Mouse (Mus musculus): ENCODE results near the gene Olfr51. TPM values are rescaled to one million over a fixed set of nuclear protein-coding genes. Genes with fewer than 3 reads are reported as not detected.
"Not testable (repeated sequence)": the region's sequence is repeated elsewhere in the genome, so short reads cannot be mapped to it uniquely, and the experiment has no call there.

Olfr51 gene
- not detected in 2 replicates for polyA plus RNA-seq (2015; fragmentation: Nextera tagmentation; extraction: Ambion mirVana)

DNA sequence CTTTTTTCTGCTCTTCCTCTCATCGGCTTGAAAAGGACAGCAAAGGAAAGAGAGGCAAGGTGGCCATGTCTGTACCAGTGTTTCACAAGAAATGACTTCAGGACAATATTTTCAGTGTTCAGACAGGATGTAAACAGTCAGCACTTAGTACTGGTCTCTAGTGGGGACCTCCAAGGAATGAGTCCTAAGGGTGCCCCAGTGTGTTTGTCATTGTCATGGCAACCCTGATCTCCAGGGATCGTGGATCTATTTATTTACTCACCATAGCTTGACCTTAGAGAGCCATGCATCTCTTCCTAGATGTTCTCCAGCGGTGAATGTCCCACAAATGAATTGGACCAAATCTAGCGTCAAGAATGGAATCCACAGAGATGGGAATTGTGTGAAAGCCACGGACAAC lies at the start of gene Olfr51:
Olfr51 (plus strand) TSS at position 301 of the 400 bp plus-strand sequence.
- 53% methylated on average over 5 of the region's 5 CpGs for WGBS (ENCODE audit: insufficient replicate concordance)
- Histone ChIP-seq H3K9ac (no peak within 1 kb of the TSS), H3K4me3 (replicated peaks) (no peak within 1 kb of the TSS), H3K27me3 (no peaks in the 10 kb centered on the region), H3K4me1 (replicated peaks) (no peaks in the 10 kb centered on the region), H3K27ac (replicated peaks) (no peak within 1 kb of the TSS), H3K9me3 (replicated peaks) (no peaks in the 10 kb centered on the region), H3K4me2 (no peak within 1 kb of the TSS), H3K36me3 (replicated peaks) (no peaks in the 10 kb centered on the region)
- no peak for ATAC-seq (ENCODE audit: insufficient read depth)

DNA sequence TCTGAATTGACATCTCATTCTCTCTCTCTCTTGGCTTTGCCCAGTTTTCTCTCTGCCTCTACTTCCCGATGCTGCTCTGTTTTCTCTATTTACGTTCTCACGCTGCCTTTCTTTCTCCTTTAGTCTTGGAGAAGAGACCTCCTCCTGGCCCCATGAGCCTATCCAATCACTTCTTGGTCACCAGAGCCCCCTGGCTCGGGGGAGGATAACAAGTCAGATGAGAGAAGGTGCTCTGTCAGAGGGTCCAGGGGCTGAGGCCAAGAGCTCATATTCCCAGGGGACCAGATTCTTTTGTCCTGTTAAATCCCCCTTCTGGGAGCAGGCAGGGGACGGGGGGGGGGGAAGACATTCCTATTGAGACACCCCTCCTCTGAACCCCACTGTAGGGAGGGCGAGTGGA lies 49.7 kb upstream of the Olfr51 start, which contains the start of gene Prop1:
Prop1 (minus strand) TSS at position 101 of the 400 bp plus-strand sequence.
- WGBS (ENCODE audit: insufficient replicate concordance): 58% methylated on average over 5 of the region's 6 CpGs
- no peak within 1 kb of the TSS for H3K9ac ChIP-seq
- no peak within 1 kb of the TSS for H3K4me3 ChIP-seq (replicated peaks)
- H3K9me3 ChIP-seq (replicated peaks): no peaks in the 10 kb centered on the region
- H3K4me2 ChIP-seq: no peak within 1 kb of the TSS
- no peak within 1 kb of the TSS for H3K27ac ChIP-seq (replicated peaks)
- no peaks in the 10 kb centered on the region for H3K4me1 ChIP-seq (replicated peaks)
- no peaks in the 10 kb centered on the region for H3K27me3 ChIP-seq
- ATAC-seq (ENCODE audit: insufficient read depth): no peak
- no peaks in the 10 kb centered on the region for H3K36me3 ChIP-seq (replicated peaks)

DNA sequence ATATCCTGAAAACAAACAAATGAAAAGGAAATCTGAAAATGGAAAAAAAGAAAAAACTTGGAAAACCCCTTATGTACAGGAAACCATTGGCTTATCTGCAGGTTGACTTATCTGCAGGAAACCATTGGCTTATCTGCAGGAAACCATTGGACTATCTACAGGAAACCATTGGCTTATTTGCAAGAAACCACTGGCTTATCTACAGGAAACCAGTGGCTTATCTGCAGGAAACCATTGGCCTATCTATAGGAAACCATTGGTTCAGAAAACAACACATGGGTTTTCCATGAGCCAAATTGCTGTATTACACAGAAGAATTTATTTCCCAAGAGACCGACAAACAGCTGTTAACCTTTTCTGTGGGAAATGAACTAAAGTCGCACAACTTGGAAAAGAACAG lies 38.5 kb upstream of the Olfr51 start:
- Histone ChIP-seq H3K4me1 (replicated peaks) (no peaks in the 10 kb centered on the region), H3K27ac (replicated peaks) (no peak overlapping the region), H3K4me2 (no peak overlapping the region), H3K36me3 (replicated peaks) (no peaks in the 10 kb centered on the region), H3K9ac (no peak overlapping the region), H3K9me3 (replicated peaks) (no peaks in the 10 kb centered on the region), H3K27me3 (no peaks in the 10 kb centered on the region), H3K4me3 (replicated peaks) (no peak overlapping the region)
- 20% methylated on average over 2 of the region's 2 CpGs for WGBS (ENCODE audit: insufficient replicate concordance)
- ATAC-seq (ENCODE audit: insufficient read depth): no peak

DNA sequence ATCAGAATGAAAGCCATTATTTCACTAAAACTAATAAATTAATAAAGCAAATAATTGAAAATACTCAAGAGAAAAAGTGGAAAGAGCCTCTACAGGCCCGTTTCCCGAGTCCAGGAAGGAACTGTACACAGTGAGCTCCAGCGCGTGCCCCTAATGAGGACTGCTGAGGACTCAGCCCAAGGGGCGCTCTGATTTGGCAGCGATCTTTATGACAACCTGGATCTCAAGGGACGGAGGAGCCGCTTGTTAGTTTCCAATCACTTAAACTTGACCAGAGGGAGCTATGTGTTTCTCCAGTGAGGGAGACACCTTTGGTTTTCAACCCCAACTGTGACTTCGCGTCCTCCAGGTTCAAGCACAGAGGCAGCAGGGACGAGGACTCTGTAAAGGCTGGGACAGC lies 37.2 kb upstream of the Olfr51 start, which contains the start of gene Olfr1378:
Olfr1378 (plus strand) TSS at position 301 of the 400 bp plus-strand sequence.
- WGBS (ENCODE audit: insufficient replicate concordance): 71% methylated on average over 11 of the region's 11 CpGs
- H3K9me3 ChIP-seq (replicated peaks): no peaks in the 10 kb centered on the region

DNA sequence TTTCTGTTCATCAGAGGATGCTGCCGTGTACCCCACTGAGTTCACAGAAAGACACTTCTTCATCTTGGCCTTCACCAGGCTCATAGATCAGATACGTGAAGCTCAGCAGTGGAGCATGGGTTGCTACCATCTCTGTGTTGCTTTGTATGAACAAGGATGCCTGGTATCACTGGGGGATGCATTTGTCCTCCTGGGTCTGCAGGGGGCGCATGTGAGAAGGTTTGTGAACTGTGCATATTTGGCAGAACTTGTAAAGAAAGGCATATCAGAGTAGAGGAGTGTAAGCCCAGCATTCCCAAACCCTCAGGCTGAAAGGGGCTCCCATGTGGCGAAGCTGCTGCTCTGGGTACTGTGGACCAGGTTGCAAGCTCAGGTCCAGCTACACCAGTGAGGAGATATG lies 26.2 kb upstream of the Olfr51 start:
- Histone ChIP-seq H3K4me2 (no peak overlapping the region), H3K4me3 (replicated peaks) (no peak overlapping the region), H3K36me3 (replicated peaks) (no peaks in the 10 kb centered on the region), H3K9ac (no peak overlapping the region), H3K9me3 (replicated peaks) (no peaks in the 10 kb centered on the region), H3K27me3 (no peaks in the 10 kb centered on the region), H3K4me1 (replicated peaks) (no peaks in the 10 kb centered on the region), H3K27ac (replicated peaks) (no peak overlapping the region)
- WGBS (ENCODE audit: insufficient replicate concordance): 64% methylated on average over 4 of the region's 4 CpGs
- ATAC-seq (ENCODE audit: insufficient read depth): no peak

More for the DNA sequence above, 37.2 kb upstream of the Olfr51 start, which contains the start of gene Olfr1378:
- Histone ChIP-seq H3K36me3 (replicated peaks) (no peaks in the 10 kb centered on the region), H3K9ac (no peak within 1 kb of the TSS), H3K4me1 (replicated peaks) (no peaks in the 10 kb centered on the region), H3K27ac (replicated peaks) (no peak within 1 kb of the TSS), H3K4me2 (no peak within 1 kb of the TSS), H3K4me3 (replicated peaks) (no peak within 1 kb of the TSS), H3K27me3 (no peaks in the 10 kb centered on the region)
- no peak for ATAC-seq (ENCODE audit: insufficient read depth)

DNA sequence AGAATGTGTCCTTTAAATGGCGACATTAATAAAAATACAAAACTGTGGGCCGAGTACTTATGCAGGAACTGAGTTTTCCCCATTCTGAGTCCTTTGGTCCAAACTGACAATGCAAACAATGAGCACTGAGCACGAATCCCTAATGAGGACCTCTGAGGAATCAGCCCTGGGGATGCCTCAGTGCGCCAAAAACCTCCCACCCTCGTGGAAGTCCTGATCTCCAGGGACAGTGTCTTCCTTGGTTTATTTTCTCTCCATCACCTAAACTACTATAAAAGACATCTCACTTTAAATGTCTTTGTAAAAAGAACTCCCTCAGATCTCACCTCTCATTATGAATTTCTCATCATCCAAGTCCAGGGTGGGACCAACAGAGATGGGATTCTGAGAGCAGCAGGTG lies 21.7 kb upstream of the Olfr51 start, which contains the start of gene Olfr1377:
Olfr1377 (plus strand) TSS at position 301 of the 400 bp plus-strand sequence.
- no peaks in the 10 kb centered on the region for H3K27me3 ChIP-seq
- no peak within 1 kb of the TSS for H3K27ac ChIP-seq (replicated peaks)
- H3K36me3 ChIP-seq (replicated peaks): no peaks in the 10 kb centered on the region
- H3K4me2 ChIP-seq: no peak within 1 kb of the TSS
- no peak within 1 kb of the TSS for H3K9ac ChIP-seq
- H3K4me3 ChIP-seq (replicated peaks): no peak within 1 kb of the TSS
- ATAC-seq (ENCODE audit: insufficient read depth): no peak
- 42% methylated on average over 5 of the region's 5 CpGs for WGBS (ENCODE audit: insufficient replicate concordance)
- no peaks in the 10 kb centered on the region for H3K9me3 ChIP-seq (replicated peaks)
- H3K4me1 ChIP-seq (replicated peaks): no peaks in the 10 kb centered on the region

DNA sequence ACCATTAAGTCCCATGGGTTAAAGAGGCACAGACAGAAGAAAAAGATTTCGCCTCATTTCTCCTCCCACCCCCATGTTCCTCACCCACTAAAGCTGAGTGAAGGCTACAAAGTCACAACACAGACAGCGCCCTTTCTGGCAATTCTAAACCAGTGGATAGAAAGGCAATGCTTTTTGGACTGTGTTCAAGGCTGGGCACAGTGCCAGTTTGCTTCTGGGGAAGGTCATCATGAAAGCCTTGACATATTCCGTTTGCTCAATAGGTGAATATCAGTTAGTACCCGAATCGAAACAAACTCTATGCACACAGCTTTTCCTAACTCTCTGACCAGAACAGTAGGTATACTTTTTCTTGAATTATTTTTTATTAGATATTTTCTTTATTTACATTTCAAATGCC lies 8.4 kb downstream of the Olfr51 start:
- Histone ChIP-seq H3K36me3 (replicated peaks) (no peaks in the 10 kb centered on the region), H3K4me2 (no peak overlapping the region), H3K9ac (no peak overlapping the region), H3K27me3 (no peaks in the 10 kb centered on the region), H3K9me3 (replicated peaks) (no peaks in the 10 kb centered on the region), H3K27ac (replicated peaks) (no peak overlapping the region), H3K4me1 (replicated peaks) (no peaks in the 10 kb centered on the region), H3K4me3 (replicated peaks) (no peak overlapping the region)
- WGBS (ENCODE audit: insufficient replicate concordance): 59% methylated on average over 5 of the region's 5 CpGs
- no peak for ATAC-seq (ENCODE audit: insufficient read depth)

DNA sequence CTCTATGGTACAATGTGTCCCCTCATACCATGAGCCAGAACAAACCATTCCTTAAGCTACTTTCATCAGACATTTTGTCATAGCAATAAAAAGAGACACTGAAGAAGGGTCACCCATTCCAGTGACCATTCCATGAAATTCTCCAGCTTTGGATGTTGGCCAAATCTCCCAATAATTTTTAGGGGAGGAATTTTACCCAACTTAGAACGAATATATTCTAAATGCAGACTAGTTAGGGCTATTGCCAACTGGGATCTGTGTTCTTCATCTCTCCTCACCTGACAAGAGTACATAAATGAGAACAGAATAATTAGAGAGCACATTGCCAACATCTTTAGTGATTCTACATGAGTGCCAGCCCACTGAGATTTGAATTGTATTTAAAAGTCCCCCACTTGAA lies 10.5 kb downstream of the Olfr51 start, which contains the start of gene Olfr54:
Olfr54 (plus strand) TSS at position 301 of the 400 bp plus-strand sequence.
- no peak within 1 kb of the TSS for H3K4me3 ChIP-seq (replicated peaks)
- H3K9me3 ChIP-seq (replicated peaks): no peaks in the 10 kb centered on the region
- no peak for ATAC-seq (ENCODE audit: insufficient read depth)
- 21% methylated on average over 1 of the region's 1 CpGs for WGBS (ENCODE audit: insufficient replicate concordance)
- no peaks in the 10 kb centered on the region for H3K27me3 ChIP-seq
- H3K9ac ChIP-seq: no peak within 1 kb of the TSS
- no peak within 1 kb of the TSS for H3K4me2 ChIP-seq
- H3K27ac ChIP-seq (replicated peaks): no peak within 1 kb of the TSS
- H3K4me1 ChIP-seq (replicated peaks): no peaks in the 10 kb centered on the region
- H3K36me3 ChIP-seq (replicated peaks): no peaks in the 10 kb centered on the region

DNA sequence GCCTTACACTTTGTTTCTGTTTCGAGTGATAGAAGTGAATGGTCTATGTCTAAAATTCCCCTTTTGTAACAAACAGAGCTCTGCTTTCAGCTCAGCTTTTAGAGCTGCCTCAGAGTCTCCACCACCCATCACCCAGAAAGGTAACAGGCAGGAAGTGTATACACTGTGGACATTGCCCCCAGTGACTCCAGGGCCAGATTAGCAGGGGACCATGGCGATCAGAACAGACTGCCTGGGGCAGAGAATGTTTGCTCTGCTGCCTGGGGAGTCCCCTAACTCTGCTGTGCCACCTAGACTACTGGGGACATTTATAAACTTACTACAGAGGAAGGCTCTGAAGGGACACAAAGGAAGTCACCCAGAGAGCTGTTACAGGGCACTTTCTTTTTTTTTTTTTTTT lies 12.9 kb downstream of the Olfr51 start:
- Histone ChIP-seq H3K4me3 (replicated peaks) (no peak overlapping the region), H3K9ac (no peak overlapping the region), H3K4me1 (replicated peaks) (no peaks in the 10 kb centered on the region), H3K27me3 (no peaks in the 10 kb centered on the region), H3K36me3 (replicated peaks) (no peaks in the 10 kb centered on the region), H3K27ac (replicated peaks) (no peak overlapping the region), H3K4me2 (no peak overlapping the region), H3K9me3 (replicated peaks) (no peaks in the 10 kb centered on the region)
- WGBS (ENCODE audit: insufficient replicate concordance): 22% methylated on average over 2 of the region's 2 CpGs
- ATAC-seq (ENCODE audit: insufficient read depth): peak; percentile 81

DNA sequence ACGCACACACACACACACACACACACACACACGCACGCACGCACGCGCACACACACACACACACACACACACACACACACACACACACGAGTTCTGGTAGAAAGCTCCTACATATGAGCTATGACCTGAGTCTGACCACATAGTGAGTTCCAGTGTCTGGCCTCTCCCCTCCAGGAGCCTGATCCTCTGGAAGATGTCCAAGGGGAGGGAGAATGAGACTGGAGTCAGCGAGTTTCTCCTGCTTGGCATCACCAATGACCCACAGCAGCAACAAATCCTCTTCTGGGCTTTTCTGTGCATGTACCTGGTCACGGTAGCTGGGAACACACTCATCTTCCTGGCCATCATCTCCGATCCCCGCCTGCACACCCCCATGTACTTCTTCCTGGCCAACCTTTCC lies 23.4 kb downstream of the Olfr51 start:
- H3K9me3 ChIP-seq (replicated peaks); ATAC-seq (ENCODE audit: insufficient read depth); H3K9ac ChIP-seq; H3K27ac ChIP-seq (replicated peaks); H3K27me3 ChIP-seq; H3K4me2 ChIP-seq; H3K4me3 ChIP-seq (replicated peaks); H3K4me1 ChIP-seq (replicated peaks); H3K36me3 ChIP-seq (replicated peaks): not testable (repeated sequence)
- WGBS (ENCODE audit: insufficient replicate concordance): 77% methylated on average over 11 of the region's 11 CpGs

DNA sequence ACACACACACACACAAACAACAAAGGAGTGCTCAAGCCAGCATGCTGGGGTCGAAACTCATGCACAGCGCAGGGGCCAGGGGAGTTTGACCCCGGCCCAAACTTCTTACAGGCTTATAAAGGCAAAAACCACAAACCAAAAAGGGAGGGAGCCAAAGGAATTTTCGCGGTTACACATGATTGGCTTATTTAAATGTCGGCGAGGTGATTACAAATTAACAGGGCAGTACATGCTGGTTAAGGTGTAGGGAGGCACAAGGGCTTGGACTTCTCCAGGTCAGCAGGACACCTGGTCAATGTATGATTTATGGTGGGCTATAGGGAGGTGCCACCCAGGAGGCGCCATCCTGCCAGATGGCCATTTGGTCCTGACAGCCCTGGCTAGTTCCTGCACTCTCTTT lies 26.0 kb downstream of the Olfr51 start:
- H3K9me3 ChIP-seq (replicated peaks); ATAC-seq (ENCODE audit: insufficient read depth): not testable (repeated sequence)
- WGBS (ENCODE audit: insufficient replicate concordance): 65% methylated on average over 8 of the region's 8 CpGs

DNA sequence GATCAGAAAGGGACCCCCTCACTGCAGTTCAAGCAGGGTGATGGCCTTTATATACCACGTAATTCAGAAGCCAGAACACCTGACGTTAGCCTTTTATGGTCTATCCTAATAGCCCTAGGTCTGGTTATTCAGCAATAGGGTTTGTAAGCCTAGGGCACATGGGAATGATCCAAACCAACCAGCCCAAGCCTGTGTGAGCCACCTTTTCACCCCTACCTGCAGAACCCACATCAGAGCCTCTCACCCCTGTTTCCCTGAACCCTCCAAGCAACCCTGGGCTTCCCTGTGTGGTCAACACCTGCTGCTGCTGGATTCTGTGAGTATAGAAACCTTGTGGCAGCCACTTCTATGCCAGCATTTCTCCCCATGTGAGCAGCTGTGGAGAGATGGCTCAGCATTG lies 26.8 kb downstream of the Olfr51 start:
- H3K4me1 ChIP-seq (replicated peaks): no peaks in the 10 kb centered on the region
- no peak overlapping the region for H3K9ac ChIP-seq
- H3K4me2 ChIP-seq: no peak overlapping the region
- H3K27ac ChIP-seq (replicated peaks): no peak overlapping the region
- no peak for ATAC-seq (ENCODE audit: insufficient read depth)
- H3K9me3 ChIP-seq (replicated peaks): no peaks in the 10 kb centered on the region
- no peaks in the 10 kb centered on the region for H3K27me3 ChIP-seq
- H3K36me3 ChIP-seq (replicated peaks): no peaks in the 10 kb centered on the region
- no peak overlapping the region for H3K4me3 ChIP-seq (replicated peaks)
- 49% methylated on average over 2 of the region's 2 CpGs for WGBS (ENCODE audit: insufficient replicate concordance)

More for the DNA sequence above, 26.0 kb downstream of the Olfr51 start:
- not testable (repeated sequence) for H3K4me2 ChIP-seq; H3K27ac ChIP-seq (replicated peaks); H3K36me3 ChIP-seq (replicated peaks); H3K4me3 ChIP-seq (replicated peaks); H3K4me1 ChIP-seq (replicated peaks); H3K27me3 ChIP-seq; H3K9ac ChIP-seq

Measured in liver, embryonic 15.5 days (tissue).